Mouse (Mus musculus): Measurements from ENCODE around the gene St13.

DNA sequence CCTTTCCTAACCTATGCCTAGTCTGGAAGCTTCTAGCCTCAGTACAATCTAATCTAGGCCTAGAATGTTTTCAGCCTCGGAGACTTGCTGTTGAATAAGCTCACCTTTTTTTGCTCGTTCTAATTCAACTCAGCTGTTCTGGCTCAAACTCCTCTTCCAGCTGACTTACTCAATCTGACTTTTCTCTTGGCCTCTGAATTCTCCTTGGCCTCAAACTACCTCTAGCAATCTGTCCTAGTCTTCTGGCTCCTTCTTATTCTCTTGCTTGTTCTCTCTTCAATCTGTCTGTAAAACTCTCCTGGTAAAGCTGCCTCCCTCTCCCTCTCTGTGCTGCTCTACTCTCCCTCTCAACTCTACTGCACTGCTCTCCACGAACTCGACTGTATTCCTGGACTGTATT, 74.9 kb downstream of the St13 start:
- TF ChIP-seq EP300 (IDR thresholded peaks at IDR 0.05; ENCODE audit: low read length) (no peak), POLR2A (IDR thresholded peaks at IDR 0.05; ENCODE audit: low read depth, low read length) (no peak), SMC3 (IDR thresholded peaks at IDR 0.05; ENCODE audit: low read depth, low read length) (no peak), GABPA (IDR thresholded peaks at IDR 0.05; ENCODE audit: insufficient replicate concordance, low read depth, low read length) (no peak), ZMIZ1 (IDR thresholded peaks at IDR 0.05; ENCODE audit: low read depth, low read length) (no peak), CTCF (conservative IDR thresholded peaks at IDR 0.05 in 1 of 2, IDR thresholded peaks at IDR 0.05 in 1 of 2; ENCODE audit: low read depth in 2 of 2, low read length in 2 of 2) (no peak), MYC (IDR thresholded peaks at IDR 0.05; ENCODE audit: low read depth, low read length) (no peak), MXI1 (IDR thresholded peaks at IDR 0.05; ENCODE audit: low read depth, low read length) (no peak), HCFC1 (IDR thresholded peaks at IDR 0.05; ENCODE audit: low read depth, low read length) (no peak), MAFK (IDR thresholded peaks at IDR 0.05; ENCODE audit: insufficient replicate concordance, low read length) (no peak), ZC3H11A (IDR thresholded peaks at IDR 0.05; ENCODE audit: low read depth, low read length) (no peak), USF2 (conservative IDR thresholded peaks at IDR 0.05; ENCODE audit: low read depth, low read length) (no peak), NELFE (IDR thresholded peaks at IDR 0.05; ENCODE audit: low read depth, low read length) (no peak), TCF12 (IDR thresholded peaks at IDR 0.05; ENCODE audit: low read depth, low read length) (no peak)

Measured in CH12.LX (cell line).